Mouse (Mus musculus): ENCODE measurements around the gene Mbd3. TPM values are rescaled to one million over a fixed set of nuclear protein-coding genes. Genes with fewer than 3 reads are reported as not detected.

Mbd3 gene
- total and polyA plus RNA-seq, 2 experiments from 2014 or later = 43.9 to 196 TPM

- TF ChIP-seq CTCF (IDR thresholded peaks at IDR 0.05; ENCODE audit: low read depth) = no peak; the same call in 1 of the 2 replicates
- no peaks in the 10 kb centered on the region for H3K27me3 ChIP-seq (ENCODE audit: insufficient read depth, low read length)
- no peak for ATAC-seq
- no peaks in the 10 kb centered on the region for H3K4me1 ChIP-seq (ENCODE audit: insufficient read depth)
- no peaks in the 10 kb centered on the region for H3K9me3 ChIP-seq (ENCODE audit: low read length)
- H3K4me3 ChIP-seq (ENCODE audit: low read depth, low read length) = no peak overlapping the region
- no peak for DNase-seq
- H3K27ac ChIP-seq (ENCODE audit: low read depth, low read length) = peak overlapping the region; percentile 10; the same call in 1 of the 2 replicates
- no peak overlapping the region for H3K9ac ChIP-seq
- no peaks in the 10 kb centered on the region for H3K36me3 ChIP-seq (ENCODE audit: insufficient read depth)
- WGBS = 50% methylated on average over 9 of the region's 9 CpGs
- peak overlapping the region; percentile 13; the same call in 1 of the 2 replicates for H3K4me2 ChIP-seq (ENCODE audit: low read depth)
Measured at GRCm38 (mm10) chr10:80371983-80372382, 27.4 kb downstream of the Mbd3 start.

GRCm38 (mm10) chr10:80371411-80371966, 27.9 kb downstream of the Mbd3 start:
- H3K27ac ChIP-seq (ENCODE audit: low read depth, low read length) = peak overlapping the region; percentile 10; the same call in 1 of the 2 replicates
- no peak for TF ChIP-seq CTCF (IDR thresholded peaks at IDR 0.05; ENCODE audit: low read depth)
- WGBS = 3% methylated on average over 12 of the region's 12 CpGs
- H3K4me2 ChIP-seq (ENCODE audit: low read depth) = peak overlapping the region; percentile 13; the same call in 1 of the 2 replicates
- no peaks in the 10 kb centered on the region for H3K4me1 ChIP-seq (ENCODE audit: insufficient read depth)
- 0 out of 2 replicates have a peak overlapping the region, but pooled peaks have one; percentile 11 for H3K4me3 ChIP-seq (ENCODE audit: low read depth, low read length)
- no peaks in the 10 kb centered on the region for H3K27me3 ChIP-seq (ENCODE audit: insufficient read depth, low read length)
- H3K9me3 ChIP-seq (ENCODE audit: low read length) = no peaks in the 10 kb centered on the region
- DNase-seq (peak; percentile 79), ATAC-seq (peak; percentile 84)
- H3K36me3 ChIP-seq (ENCODE audit: insufficient read depth) = no peaks in the 10 kb centered on the region
- H3K9ac ChIP-seq = no peak overlapping the region

GRCm38 (mm10) chr10:80369995-80370747, 29.2 kb downstream of the Mbd3 start:
- ATAC-seq (no peak), DNase-seq (no peak)
- Histone ChIP-seq H3K36me3 (ENCODE audit: insufficient read depth) (no peaks in the 10 kb centered on the region), H3K9ac (no peak overlapping the region), H3K4me2 (ENCODE audit: low read depth) (no peak overlapping the region), H3K27ac (ENCODE audit: low read depth, low read length) (no peak overlapping the region), H3K4me3 (ENCODE audit: low read depth, low read length) (no peak overlapping the region), H3K27me3 (ENCODE audit: insufficient read depth, low read length) (no peaks in the 10 kb centered on the region), H3K9me3 (ENCODE audit: low read length) (no peaks in the 10 kb centered on the region), H3K4me1 (ENCODE audit: insufficient read depth) (no peaks in the 10 kb centered on the region)
- peak; percentile 6; the same call in 1 of the 2 replicates for TF ChIP-seq CTCF (IDR thresholded peaks at IDR 0.05; ENCODE audit: low read depth)
- WGBS = 84% methylated on average over 21 of the region's 21 CpGs

GRCm38 (mm10) chr10:80368392-80368791, 31.0 kb downstream of the Mbd3 start:
- Histone ChIP-seq H3K36me3 (ENCODE audit: insufficient read depth) (no peaks in the 10 kb centered on the region), H3K4me1 (ENCODE audit: insufficient read depth) (no peaks in the 10 kb centered on the region), H3K27me3 (ENCODE audit: insufficient read depth, low read length) (peaks cover 3% of the 10 kb centered on the region; the same call in 1 of the 2 replicates), H3K27ac (ENCODE audit: low read depth, low read length) (no peak overlapping the region), H3K4me2 (ENCODE audit: low read depth) (no peak overlapping the region), H3K9ac (no peak overlapping the region), H3K9me3 (ENCODE audit: low read length) (no peaks in the 10 kb centered on the region), H3K4me3 (ENCODE audit: low read depth, low read length) (no peak overlapping the region)
- WGBS = 93% methylated on average over 6 of the region's 6 CpGs
- TF ChIP-seq CTCF (IDR thresholded peaks at IDR 0.05; ENCODE audit: low read depth) = no peak
- ATAC-seq (no peak), DNase-seq (no peak)

- 62% methylated on average over 5 of the region's 5 CpGs for WGBS
- no peak overlapping the region for H3K4me3 ChIP-seq (ENCODE audit: low read depth, low read length)
- no peak overlapping the region for H3K9ac ChIP-seq
- H3K27me3 ChIP-seq (ENCODE audit: insufficient read depth, low read length) = peaks cover 3% of the 10 kb centered on the region; the same call in 1 of the 2 replicates
- H3K27ac ChIP-seq (ENCODE audit: low read depth, low read length) = no peak overlapping the region
- no peak for DNase-seq
- ATAC-seq = no peak
- H3K4me2 ChIP-seq (ENCODE audit: low read depth) = no peak overlapping the region
- H3K4me1 ChIP-seq (ENCODE audit: insufficient read depth) = no peaks in the 10 kb centered on the region
- no peaks in the 10 kb centered on the region for H3K9me3 ChIP-seq (ENCODE audit: low read length)
- no peak for TF ChIP-seq CTCF (IDR thresholded peaks at IDR 0.05; ENCODE audit: low read depth)
- no peaks in the 10 kb centered on the region for H3K36me3 ChIP-seq (ENCODE audit: insufficient read depth)
Measured at GRCm38 (mm10) chr10:80367954-80368353, 31.4 kb downstream of the Mbd3 start.

GRCm38 (mm10) chr10:80365736-80366135, 33.6 kb downstream of the Mbd3 start:
- no peak for ATAC-seq
- H3K4me1 ChIP-seq (ENCODE audit: insufficient read depth) = no peaks in the 10 kb centered on the region
- H3K36me3 ChIP-seq (ENCODE audit: insufficient read depth) = no peaks in the 10 kb centered on the region
- no peak for DNase-seq
- no peak overlapping the region for H3K9ac ChIP-seq
- WGBS = 73% methylated on average over 6 of the region's 6 CpGs
- H3K9me3 ChIP-seq (ENCODE audit: low read length) = no peaks in the 10 kb centered on the region
- H3K27ac ChIP-seq (ENCODE audit: low read depth, low read length) = no peak overlapping the region
- no peak overlapping the region for H3K4me2 ChIP-seq (ENCODE audit: low read depth)
- H3K4me3 ChIP-seq (ENCODE audit: low read depth, low read length) = no peak overlapping the region
- TF ChIP-seq CTCF (IDR thresholded peaks at IDR 0.05; ENCODE audit: low read depth) = no peak
- H3K27me3 ChIP-seq (ENCODE audit: insufficient read depth, low read length) = peaks cover 3% of the 10 kb centered on the region; the same call in 1 of the 2 replicates

GRCm38 (mm10) chr10:80363734-80364133, 35.6 kb downstream of the Mbd3 start:
- 28% methylated on average over 6 of the region's 6 CpGs for WGBS
- Histone ChIP-seq H3K9me3 (ENCODE audit: low read length) (no peaks in the 10 kb centered on the region), H3K27ac (ENCODE audit: low read depth, low read length) (no peak overlapping the region), H3K4me1 (ENCODE audit: insufficient read depth) (no peaks in the 10 kb centered on the region), H3K27me3 (ENCODE audit: insufficient read depth, low read length) (peaks cover 6% of the 10 kb centered on the region), H3K9ac (no peak overlapping the region), H3K4me2 (ENCODE audit: low read depth) (no peak overlapping the region), H3K36me3 (ENCODE audit: insufficient read depth) (no peaks in the 10 kb centered on the region), H3K4me3 (ENCODE audit: low read depth, low read length) (no peak overlapping the region)
- TF ChIP-seq CTCF (IDR thresholded peaks at IDR 0.05; ENCODE audit: low read depth) = no peak
- no peak for DNase-seq
- 0 out of 2 replicates have a peak, but pooled peaks have one; percentile 27 for ATAC-seq
